Mouse (Mus musculus) cortical plate, adult 2 months (tissue): ENCODE measurements at regions not wholly inside any gene's neighbourhood (a gene's known extent, or its start where the extent isn't known, plus 50 kb on each side); places are given as distances from the start of the nearest gene placed in this dataset.

Experiments
- CTCF ChIP-seq: fragments of 200-500 bp; IDR thresholded peaks from 2 replicates; pipeline ENCODE4 v1.5.1; 2011; ENCODE audit warnings: mild to moderate bottlenecking, control low read depth, low read length; ENCODE audit not compliant: insufficient read depth; ENCODE audit errors: extremely low read depth
- POLR2A ChIP-seq: fragments of 200-500 bp; IDR thresholded peaks from 2 replicates; pipeline ENCODE4 v1.6.1; 2011; ENCODE audit warnings: mild to moderate bottlenecking, low read length, control low read depth; ENCODE audit not compliant: insufficient read depth; ENCODE audit errors: extremely low read depth

DNA sequence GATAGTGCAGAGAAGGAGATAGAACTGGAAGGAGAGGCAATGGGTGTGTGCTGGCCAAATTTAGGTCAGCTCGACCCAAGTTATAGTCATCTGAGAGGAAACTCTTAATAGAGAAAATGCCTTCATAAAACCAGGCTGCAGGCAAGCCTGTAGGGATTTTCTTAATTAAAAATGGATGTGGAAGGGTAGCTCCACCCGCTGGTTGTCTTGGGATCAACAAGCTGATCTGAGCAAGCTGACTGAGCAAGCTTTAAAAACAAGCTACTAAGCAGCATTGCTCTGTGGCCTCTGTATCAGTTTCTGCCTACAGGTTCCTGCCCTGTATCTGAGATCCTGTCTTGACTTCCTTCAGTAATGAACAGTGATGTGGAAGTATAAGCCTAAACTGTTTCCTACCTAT is 275.8 kb upstream of the Slc7a14 start:
- TF ChIP-seq CTCF (peak; percentile 57), POLR2A (no peak)
